In genomic region chr9:37459665-37460042, GRCm38 (mm10) we compare ENCODE assay signal across 10 mouse cellular contexts. TPM values are rescaled to one million over a fixed set of nuclear protein-coding genes. Genes with fewer than 3 reads are reported as not detected.
DNase-seq lines count a peak whose midpoint lies in the region; ATAC-seq and TF ChIP-seq lines count a peak whose summit lies in the region.
"Had no signal": no experiment of that assay in that cellular context is flagged by ENCODE, and none has a peak within 500 bp of the region (broad histone marks: within the 10 kb centered on the region; RNA-seq: fewer than 3 reads in every experiment).

No protein-coding gene starts in this region.

- peak overlapping the region; percentile 99 for H3K4me2 ChIP-seq in heart, embryonic 16.5 days (ENCODE audit: low read depth, low read length)
- peak overlapping the region; percentile 77 for H3K4me2 ChIP-seq in hindbrain, embryonic 11.5 days (replicated peaks; ENCODE audit: low read depth, low read length)
- H3K4me2 ChIP-seq in midbrain, embryonic 12.5 days (replicated peaks) = peak overlapping the region; percentile 91

- peaks cover 79% of the 10 kb centered on the region for H3K27me3 ChIP-seq in heart, embryonic 16.5 days (ENCODE audit: control insufficient read depth, insufficient read depth, low read length)
- peaks cover 72% of the 10 kb centered on the region for H3K27me3 ChIP-seq in hindbrain, embryonic 11.5 days (ENCODE audit: control insufficient read depth, insufficient read depth, low read length)
- peaks cover 92% of the 10 kb centered on the region for H3K27me3 ChIP-seq in midbrain, embryonic 12.5 days
- peaks cover 25% of the 10 kb centered on the region for H3K27me3 ChIP-seq in thymus, adult 2 months (ENCODE audit: control insufficient read depth, insufficient read depth, low read length)

- H3K27ac ChIP-seq in heart, embryonic 16.5 days (ENCODE audit: low read length) = no peak overlapping the region
- H3K27ac ChIP-seq in cortical plate, adult 2 months (ENCODE audit: insufficient read depth, low read length) = peak overlapping the region; percentile 83; the same call in 1 of the 2 replicates
- H3K27ac ChIP-seq in hindbrain, embryonic 11.5 days (ENCODE audit: low read depth, low read length) = peak overlapping the region; percentile 94
- peak overlapping the region; percentile 80; the same call in 1 of the 2 replicates for H3K27ac ChIP-seq in midbrain, embryonic 12.5 days (replicated peaks)
- H3K27ac ChIP-seq in thymus, adult 2 months (ENCODE audit: control insufficient read depth, insufficient read depth, low read length) = no peak overlapping the region

- peak overlapping the region; percentile 62 for H3K4me3 ChIP-seq in heart, embryonic 16.5 days (ENCODE audit: low read length)
- peak overlapping the region; percentile 47 for H3K4me3 ChIP-seq in cortical plate, adult 2 months (ENCODE audit: insufficient read depth, low read length)
- peak overlapping the region; percentile 40 for H3K4me3 ChIP-seq in hindbrain, embryonic 11.5 days (ENCODE audit: low read depth, low read length)
- peak overlapping the region; percentile 55 for H3K4me3 ChIP-seq in midbrain, embryonic 12.5 days
- H3K4me3 ChIP-seq in thymus, adult 2 months (ENCODE audit: control insufficient read depth, insufficient read depth, low read length) = no peak overlapping the region

- no peak for DNase-seq in heart, adult 9 months (ENCODE audit: low spot score in 2 of 2)
- DNase-seq in hindbrain, embryonic 11.5 days (ENCODE audit: low spot score) = peak; percentile 50
- no peak for DNase-seq in right cerebral cortex, postnatal 25 days
- DNase-seq in thymus, adult 2 months = no peak
- DNase-seq in urinary bladder, postnatal 10 days (ENCODE audit: low spot score) = no peak
- DNase-seq: gastrocnemius, postnatal 36 days had no signal

- no peak for TF ChIP-seq CTCF in cortical plate, adult 2 months (IDR thresholded peaks at IDR 0.05; ENCODE audit: extremely low read depth, insufficient read depth, low read length)
- TF ChIP-seq CTCF in thymus, adult 2 months (IDR thresholded peaks at IDR 0.05; ENCODE audit: borderline replicate concordance, control insufficient read depth, extremely low read depth, insufficient read depth, low read length, poor library complexity) = no peak

- H3K9ac ChIP-seq in heart, embryonic 16.5 days (ENCODE audit: low read length) = no peak overlapping the region
- H3K9ac ChIP-seq in hindbrain, embryonic 11.5 days (ENCODE audit: low read depth, low read length) = peak overlapping the region; percentile 69
- peak overlapping the region; percentile 63 for H3K9ac ChIP-seq in midbrain, embryonic 12.5 days (replicated peaks)

- no peaks in the 10 kb centered on the region for H3K36me3 ChIP-seq in heart, embryonic 16.5 days (ENCODE audit: control insufficient read depth, insufficient read depth)
- H3K36me3 ChIP-seq in hindbrain, embryonic 11.5 days (ENCODE audit: control insufficient read depth, insufficient read depth, low read length) = no peaks in the 10 kb centered on the region
- H3K36me3 ChIP-seq in midbrain, embryonic 12.5 days = no peaks in the 10 kb centered on the region
- H3K36me3 ChIP-seq in thymus, adult 2 months (ENCODE audit: control insufficient read depth, insufficient read depth, low read length) = no peaks in the 10 kb centered on the region
- H3K36me3 ChIP-seq: G1E had no signal

- 2% methylated on average over 9 of the region's 9 CpGs for WGBS in heart, embryonic 16.5 days
- WGBS in hindbrain, embryonic 11.5 days = 1% methylated on average over 9 of the region's 9 CpGs
- under 1% methylated on average over 9 of the region's 9 CpGs for WGBS in midbrain, embryonic 12.5 days
- WGBS in thymus, adult 2 months = 4% methylated on average over 9 of the region's 9 CpGs

- no peak for TF ChIP-seq POLR2A in cortical plate, adult 2 months (IDR thresholded peaks at IDR 0.05; ENCODE audit: extremely low read depth, insufficient read depth, low read length)
- no peak for TF ChIP-seq POLR2A in thymus, adult 2 months (IDR thresholded peaks at IDR 0.05; ENCODE audit: control insufficient read depth, extremely low read depth, insufficient read depth, low read length, poor library complexity)

- H3K4me1 ChIP-seq in heart, embryonic 16.5 days (ENCODE audit: control insufficient read depth, insufficient read depth, low read length) = peaks cover 17% of the 10 kb centered on the region
- H3K4me1 ChIP-seq in cortical plate, adult 2 months (ENCODE audit: control insufficient read depth, insufficient read depth, low read length) = peaks cover 4% of the 10 kb centered on the region; the same call in 1 of the 2 replicates
- peaks cover 2% of the 10 kb centered on the region for H3K4me1 ChIP-seq in hindbrain, embryonic 11.5 days (replicated peaks; ENCODE audit: control insufficient read depth, insufficient read depth, low read length)
- peaks cover 60% of the 10 kb centered on the region for H3K4me1 ChIP-seq in midbrain, embryonic 12.5 days
- no peaks in the 10 kb centered on the region for H3K4me1 ChIP-seq in thymus, adult 2 months (replicated peaks; ENCODE audit: control insufficient read depth, insufficient read depth, low read length)

- H3K9me3 ChIP-seq in heart, embryonic 16.5 days (replicated peaks; ENCODE audit: control insufficient read depth, low read length) = no peaks in the 10 kb centered on the region
- no peaks in the 10 kb centered on the region for H3K9me3 ChIP-seq in hindbrain, embryonic 11.5 days (ENCODE audit: control insufficient read depth, low read length)
- H3K9me3 ChIP-seq in midbrain, embryonic 12.5 days = no peaks in the 10 kb centered on the region
- H3K9me3 ChIP-seq: G1E had no signal

- no peak for ATAC-seq in heart, embryonic 16.5 days (replicated peaks; ENCODE audit: extremely low read depth, insufficient read depth, low FRiP score)
- no peak for ATAC-seq in hindbrain, embryonic 11.5 days (ENCODE audit: low FRiP score)
- no peak for ATAC-seq in midbrain, embryonic 12.5 days (ENCODE audit: low FRiP score, low read depth)

RNA-seq across cellular contexts. Expression of gene Robo3, which starts 26.6 kb away (rescaled TPM):
- polyA plus RNA-seq in heart, embryonic 16.5 days (2015; fragmentation: Nextera tagmentation; extraction: Ambion mirVana) = not detected in 2 replicates
- 66.5 and 71.0 TPM in 2 replicates for polyA plus RNA-seq in cortical plate, adult 2 months (2012; rRNA removed)
- 120 TPM in 2 replicates for polyA plus RNA-seq in hindbrain, embryonic 11.5 days (2014; fragmentation: Nextera tagmentation; extraction: Ambion mirVana)
- polyA plus RNA-seq in midbrain, embryonic 12.5 days (2016; fragmentation: Nextera tagmentation; extraction: Ambion mirVana) = 52.2 and 65.0 TPM in 2 replicates
- polyA plus RNA-seq in thymus, adult 2 months (2012; rRNA removed) = 0.78 and 0.94 TPM in 2 replicates

RNA-seq across cellular contexts. Expression of gene Msantd2, which starts 29.5 kb away (rescaled TPM):
- polyA plus RNA-seq in heart, embryonic 16.5 days (2015; fragmentation: Nextera tagmentation; extraction: Ambion mirVana) = 11.1 and 11.4 TPM in 2 replicates
- 35.4 and 36.7 TPM in 2 replicates for polyA plus RNA-seq in cortical plate, adult 2 months (2012; rRNA removed)
- polyA plus RNA-seq in hindbrain, embryonic 11.5 days (2014; fragmentation: Nextera tagmentation; extraction: Ambion mirVana) = 41.1 and 42.3 TPM in 2 replicates
- polyA plus RNA-seq in midbrain, embryonic 12.5 days (2016; fragmentation: Nextera tagmentation; extraction: Ambion mirVana) = 45.7 and 53.3 TPM in 2 replicates
- polyA plus RNA-seq in thymus, adult 2 months (2012; rRNA removed) = 42.8 and 42.9 TPM in 2 replicates

RNA-seq across cellular contexts. Expression of gene Robo4, which starts 58.0 kb away (rescaled TPM):
- 9.2 and 11.2 TPM in 2 replicates for polyA plus RNA-seq in heart, embryonic 16.5 days (2015; fragmentation: Nextera tagmentation; extraction: Ambion mirVana)
- 6.4 and 6.9 TPM in 2 replicates for polyA plus RNA-seq in cortical plate, adult 2 months (2012; rRNA removed)
- 5.5 and 6.8 TPM in 2 replicates for polyA plus RNA-seq in hindbrain, embryonic 11.5 days (2014; fragmentation: Nextera tagmentation; extraction: Ambion mirVana)
- polyA plus RNA-seq in midbrain, embryonic 12.5 days (2016; fragmentation: Nextera tagmentation; extraction: Ambion mirVana) = 6.1 and 6.2 TPM in 2 replicates
- 5.5 and 6.6 TPM in 2 replicates for polyA plus RNA-seq in thymus, adult 2 months (2012; rRNA removed)
- polyA plus RNA-seq: G1E had no signal

Comparison
In these comparisons a context has a peak if more than half of its experiments do, and no peak if none do; other contexts are left out.
1. H3K27ac ChIP-seq: peak in cortical plate, adult 2 months (single experiment), hindbrain, embryonic 11.5 days (single experiment) and midbrain, embryonic 12.5 days (single experiment); none in heart, embryonic 16.5 days (single experiment) and thymus, adult 2 months (single experiment).
2. RNA of gene Robo3, which starts 26.6 kb away (polyA plus RNA-seq): 120 TPM in hindbrain, embryonic 11.5 days, 66.5 to 71.0 TPM in cortical plate, adult 2 months and 52.2 to 65.0 TPM in midbrain, embryonic 12.5 days; 0.78 to 0.94 TPM in thymus, adult 2 months and not detected in heart, embryonic 16.5 days; every median in the first group is over 10 times any median in the second.
3. Peak in every context shown above with its lines, with median percentiles within 50 percentile points of each other: H3K4me2 ChIP-seq.